Mouse (Mus musculus) liver (tissue): ENCODE measurements around the gene Gmip.

Experiments used
- DNase-seq: peaks from one replicate; pipeline ENCODE4 v3.0.0-alpha.2; 2020; ENCODE audit warnings: mixed read lengths

The Gmip gene

GRCm38 (mm10) chr8:69867696-69868326 is 59.3 kb downstream of the Gmip start:
- DNase-seq, result no peak

GRCm38 (mm10) chr8:69870003-69870765 is 61.7 kb downstream of the Gmip start:
- no peak for DNase-seq

DNA sequence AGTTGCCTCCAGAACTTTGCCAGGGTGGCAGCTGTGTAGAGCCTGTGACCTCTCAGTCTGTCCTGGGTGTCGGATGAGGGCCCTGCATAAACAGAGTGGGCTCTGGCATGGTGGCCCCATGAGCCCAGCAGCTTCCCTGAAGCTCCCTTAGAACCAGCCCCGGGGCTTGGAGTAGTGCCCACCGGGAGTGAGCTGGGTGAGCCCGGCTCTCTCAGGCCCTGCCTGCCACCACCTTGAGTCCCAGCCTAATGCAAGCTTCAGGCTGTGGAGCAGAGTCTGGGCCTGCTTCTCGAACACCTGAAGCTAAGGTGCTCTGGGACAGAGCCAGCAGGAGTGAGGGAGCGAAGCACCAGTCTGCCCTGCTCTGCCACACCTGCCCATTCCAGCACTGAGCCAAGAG is 62.4 kb downstream of the Gmip start:
- DNase-seq, result no peak
